Mouse (Mus musculus) c-Kit-positive CD71-positive TER-119-positive erythroid progenitor cells, embryonic 14.5 days (primary cell): ENCODE results near the gene Cox10.

Experiments
- DNase-seq: peaks from one replicate; pipeline ENCODE4 v3.0.0-alpha.2; 2013; ENCODE audit warnings: low spot score

The Cox10 gene

DNA sequence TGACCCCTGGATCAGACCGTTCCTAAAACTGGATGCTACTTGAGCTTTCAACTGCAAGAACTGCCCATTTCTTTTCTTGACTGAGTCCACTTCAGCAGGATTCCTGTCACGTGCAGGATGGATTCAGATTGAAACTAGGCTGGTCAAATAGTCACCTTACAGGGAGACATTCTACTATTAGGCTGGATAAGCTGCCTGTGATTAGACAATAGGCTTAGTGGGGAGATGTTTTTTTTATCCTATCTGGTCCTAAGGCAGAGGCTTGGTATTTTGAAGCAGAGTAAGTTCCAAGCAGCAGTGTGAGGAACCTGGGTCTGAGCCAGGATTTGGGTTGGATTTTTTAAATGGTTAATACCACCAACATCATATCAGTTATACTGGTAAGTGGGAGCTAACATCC, 125.4 kb downstream of the Cox10 start:
- no peak for DNase-seq

GRCm38 (mm10) chr11:63952743-63953191, 126.5 kb downstream of the Cox10 start:
- DNase-seq, result no peak

GRCm38 (mm10) chr11:63951831-63952631, 127.2 kb downstream of the Cox10 start:
- DNase-seq, result peak; percentile 58

GRCm38 (mm10) chr11:63948371-63948770, 130.9 kb downstream of the Cox10 start:
- DNase-seq, result no peak

GRCm38 (mm10) chr11:63947024-63947423, 132.2 kb downstream of the Cox10 start:
- DNase-seq, result no peak

DNA sequence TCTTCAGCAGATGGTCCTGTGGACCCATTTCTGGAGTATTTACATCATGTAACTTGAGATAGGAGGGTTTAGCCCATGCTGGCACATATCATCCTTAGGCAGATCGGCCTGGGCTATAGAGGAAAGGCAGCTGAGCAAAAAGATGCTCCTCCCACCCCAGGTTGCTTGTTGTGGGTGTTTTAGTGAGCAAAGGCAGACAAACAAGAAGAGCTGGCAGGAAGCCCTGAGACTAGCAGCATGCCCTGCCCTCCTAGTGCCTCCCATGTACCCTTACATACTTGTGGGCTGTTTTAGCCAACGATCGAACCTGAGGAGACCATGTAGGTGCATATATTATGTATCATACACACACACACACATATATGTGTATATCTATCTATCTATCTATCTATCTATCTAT, 135.3 kb downstream of the Cox10 start:
- no peak for DNase-seq

- no peak for DNase-seq
These were observed 135.9 kb downstream of the Cox10 start for GRCm38 (mm10) chr11:63943268-63943890.

DNA sequence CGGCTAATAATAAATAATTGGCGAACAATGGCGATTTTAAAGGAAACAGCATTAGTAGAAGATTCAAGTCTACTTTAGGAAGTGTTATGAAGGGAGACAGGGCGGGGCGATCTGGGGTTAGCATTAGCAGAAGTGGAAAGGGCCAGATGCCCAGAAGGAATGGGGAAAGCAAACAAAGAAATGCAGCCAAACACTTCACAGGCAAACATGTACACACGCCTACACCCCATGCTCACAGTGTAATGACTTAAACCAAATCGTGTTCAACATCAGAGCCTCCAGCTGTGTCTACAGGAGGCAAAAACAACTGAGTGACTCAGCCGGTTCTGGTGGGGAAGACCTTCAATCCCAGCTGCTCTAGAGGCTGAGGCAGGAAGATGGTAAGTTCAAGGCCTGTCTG, 137.1 kb downstream of the Cox10 start:
- no peak for DNase-seq

- no peak for DNase-seq
These were observed 142.6 kb downstream of the Cox10 start for GRCm38 (mm10) chr11:63936641-63937040.

DNA sequence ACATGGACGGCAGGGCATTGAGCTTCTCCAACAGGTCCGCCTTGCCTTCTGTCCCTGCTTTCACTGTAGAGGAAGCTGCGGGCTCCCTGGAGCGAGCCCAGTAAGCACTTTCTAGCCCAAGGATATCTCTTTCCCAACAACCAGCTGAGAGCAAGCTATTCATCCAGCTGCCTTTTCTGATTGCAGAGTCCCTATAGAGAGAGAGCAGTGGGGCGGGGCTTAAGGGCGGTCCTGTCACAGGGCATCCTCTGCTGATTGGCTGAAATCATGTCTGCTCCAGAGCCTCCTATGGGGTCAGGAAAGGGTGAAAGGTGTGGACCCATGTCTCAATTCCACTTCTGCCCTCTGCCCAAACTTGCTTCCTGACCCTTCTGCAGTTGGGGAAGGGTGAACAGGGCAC, 152.4 kb downstream of the Cox10 start:
- no peak for DNase-seq

DNA sequence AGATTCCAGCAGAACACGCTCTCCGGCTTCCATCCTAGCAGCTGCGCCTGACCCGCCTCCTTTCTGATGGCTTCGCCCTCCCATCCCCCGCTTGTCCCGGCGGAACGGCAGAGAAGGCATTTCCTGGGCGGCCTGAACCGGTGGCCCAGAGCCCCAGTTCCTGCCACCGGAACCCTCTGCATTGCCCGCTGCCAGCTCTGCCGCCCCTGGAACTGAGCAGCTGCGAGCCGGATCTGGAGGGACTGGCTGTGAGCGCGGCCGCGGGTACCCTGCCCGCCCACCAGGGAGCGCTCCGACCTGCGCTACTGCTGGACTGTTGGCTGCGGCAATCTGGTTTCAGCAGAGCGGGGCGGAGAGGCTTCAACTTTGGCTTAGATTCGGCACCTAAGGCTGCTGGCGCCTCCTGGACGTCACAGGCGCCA, 154.1 kb downstream of the Cox10 start:
- peak; percentile 26 for DNase-seq

GRCm38 (mm10) chr11:63924286-63924930, 154.9 kb downstream of the Cox10 start:
- no peak for DNase-seq

DNA sequence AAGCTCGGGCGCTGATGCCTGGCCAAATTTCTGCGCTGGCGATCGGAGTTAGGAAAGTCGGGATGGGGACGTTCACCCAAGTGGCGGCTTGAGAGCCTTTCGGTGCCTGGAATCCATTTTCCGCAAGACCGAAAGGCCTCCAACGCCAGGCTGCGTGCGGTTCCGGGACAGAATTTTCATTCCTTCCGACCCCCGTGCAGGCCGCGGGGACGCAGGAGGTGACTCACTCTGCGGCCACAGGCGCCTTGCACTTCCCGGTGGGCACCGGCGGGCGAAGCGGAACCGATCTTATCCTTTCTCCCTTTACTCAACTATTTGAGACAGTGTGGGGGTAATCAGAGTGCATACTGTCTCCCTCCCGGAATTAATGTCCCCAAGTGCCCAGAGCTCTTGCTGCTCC, 155.9 kb downstream of the Cox10 start:
- no peak for DNase-seq

DNA sequence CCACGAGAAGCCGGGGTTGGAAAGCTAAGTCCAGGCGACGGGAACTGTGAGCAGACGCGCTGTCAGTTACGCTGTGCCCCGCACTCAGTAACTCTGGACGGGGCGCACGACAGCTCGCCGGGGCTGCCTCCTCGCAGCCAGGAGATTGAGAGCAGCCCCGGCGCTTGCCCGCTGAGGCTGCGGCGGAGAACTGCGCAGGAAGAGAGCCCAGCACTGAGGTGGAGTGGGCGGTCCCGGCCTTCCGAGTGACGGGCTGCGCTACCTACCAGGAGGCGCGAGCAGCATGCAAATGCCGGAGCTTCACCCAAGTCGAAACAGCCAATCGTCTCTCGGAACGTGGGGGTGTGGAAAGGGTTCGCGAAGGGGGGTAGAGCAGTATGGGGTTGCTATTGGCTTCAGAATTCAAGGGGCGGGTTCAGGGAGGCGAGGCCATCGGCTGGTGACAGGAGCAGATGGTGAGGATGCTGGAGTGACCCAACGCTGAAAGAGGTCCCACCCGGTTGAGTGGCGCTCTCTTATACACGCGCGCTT, 157.1 kb downstream of the Cox10 start, which contains the start of gene Hs3st3b1:
Gene Hs3st3b1, minus strand, starts transcription at position 200 of the 531 bp plus-strand sequence.
- DNase-seq, result peak; percentile 43

DNA sequence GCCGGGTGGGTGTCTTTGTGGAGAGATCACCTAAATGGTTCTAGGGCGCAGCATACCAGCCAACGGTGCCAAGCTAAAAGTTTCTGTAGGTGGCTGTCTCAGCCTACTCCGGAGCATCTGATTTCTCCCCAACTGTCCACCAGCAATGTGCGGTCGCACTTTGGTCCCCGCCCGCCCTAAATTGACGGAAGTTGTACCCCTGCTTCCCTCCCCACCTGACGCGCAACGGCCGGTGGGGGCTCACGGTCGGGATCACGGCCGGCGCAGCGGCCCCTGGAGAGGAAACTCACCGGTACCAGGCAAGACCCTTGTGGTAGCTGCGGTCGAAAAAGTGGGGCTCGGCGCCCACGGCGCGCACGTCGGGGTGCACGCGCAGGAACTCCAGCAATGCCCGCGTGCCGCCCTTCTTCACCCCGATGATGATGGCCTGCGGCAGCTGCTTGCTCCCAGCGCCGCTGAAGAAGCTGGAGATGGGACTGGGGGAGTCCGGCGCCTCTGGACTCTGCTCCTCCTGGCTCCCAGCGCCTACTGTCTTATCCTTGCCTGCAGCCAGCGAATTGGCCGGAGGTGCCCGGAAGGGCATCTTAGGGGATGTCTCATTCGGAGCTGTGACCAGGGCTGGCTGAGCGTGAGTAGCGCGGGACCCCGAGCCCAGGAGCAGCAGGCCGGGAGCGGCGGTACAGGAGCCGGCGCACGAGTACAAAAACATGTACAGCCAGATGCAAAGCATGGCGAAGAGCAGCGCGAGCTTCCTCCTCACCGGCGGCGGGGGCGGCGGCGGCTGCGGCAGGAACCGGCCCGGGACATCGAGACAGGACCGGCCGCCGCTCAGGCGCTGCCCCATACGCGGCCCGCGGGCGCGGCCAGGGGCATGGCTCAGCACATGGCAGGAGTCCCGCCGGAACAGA, 158.0 kb downstream of the Cox10 start:
- DNase-seq, result no peak

GRCm38 (mm10) chr11:63920531-63920930, 158.7 kb downstream of the Cox10 start:
- peak; percentile 24 for DNase-seq

DNA sequence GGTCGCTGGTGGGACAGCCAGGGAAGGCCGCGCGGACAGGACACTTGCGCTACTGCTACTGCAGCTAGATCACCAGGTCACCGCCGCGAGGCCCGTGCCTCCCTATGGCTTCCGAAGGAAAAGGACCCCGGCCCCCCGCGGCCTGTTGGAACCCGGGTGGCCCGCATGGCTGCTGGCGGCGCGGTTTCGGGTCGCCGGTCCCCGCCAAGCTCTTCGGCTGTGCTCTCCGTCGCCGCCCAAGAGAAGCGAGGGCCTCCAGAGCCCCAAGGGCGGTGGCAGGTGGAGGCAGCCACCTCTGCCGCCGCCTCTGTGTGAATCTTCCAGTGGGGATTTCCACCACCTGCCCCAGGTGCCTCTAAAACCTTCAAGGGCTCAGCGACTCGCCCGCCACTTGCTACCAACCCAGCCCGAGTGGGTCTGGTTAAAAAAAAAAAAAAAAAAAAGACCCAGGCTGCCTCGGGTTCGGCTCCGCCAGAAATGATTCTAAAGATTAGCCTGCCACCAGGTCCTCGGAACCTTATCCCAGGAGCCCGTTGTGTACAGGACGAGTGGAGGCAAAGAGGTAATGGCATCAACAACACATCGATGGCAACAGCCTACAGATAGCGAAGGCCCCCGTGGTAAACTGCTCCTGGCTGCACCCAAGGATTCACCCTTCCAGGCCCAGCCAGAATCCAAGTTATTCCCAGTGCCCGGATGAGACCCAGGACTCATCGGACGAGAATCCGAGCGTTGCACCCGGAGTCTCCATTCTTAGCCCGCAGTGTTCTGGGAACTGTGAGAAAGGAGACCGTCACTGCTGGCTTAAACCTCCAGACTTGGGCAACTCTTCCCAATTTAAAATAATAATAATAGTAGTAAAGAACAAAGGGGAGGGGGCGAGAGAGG, 159.8 kb downstream of the Cox10 start:
- DNase-seq, result no peak

DNA sequence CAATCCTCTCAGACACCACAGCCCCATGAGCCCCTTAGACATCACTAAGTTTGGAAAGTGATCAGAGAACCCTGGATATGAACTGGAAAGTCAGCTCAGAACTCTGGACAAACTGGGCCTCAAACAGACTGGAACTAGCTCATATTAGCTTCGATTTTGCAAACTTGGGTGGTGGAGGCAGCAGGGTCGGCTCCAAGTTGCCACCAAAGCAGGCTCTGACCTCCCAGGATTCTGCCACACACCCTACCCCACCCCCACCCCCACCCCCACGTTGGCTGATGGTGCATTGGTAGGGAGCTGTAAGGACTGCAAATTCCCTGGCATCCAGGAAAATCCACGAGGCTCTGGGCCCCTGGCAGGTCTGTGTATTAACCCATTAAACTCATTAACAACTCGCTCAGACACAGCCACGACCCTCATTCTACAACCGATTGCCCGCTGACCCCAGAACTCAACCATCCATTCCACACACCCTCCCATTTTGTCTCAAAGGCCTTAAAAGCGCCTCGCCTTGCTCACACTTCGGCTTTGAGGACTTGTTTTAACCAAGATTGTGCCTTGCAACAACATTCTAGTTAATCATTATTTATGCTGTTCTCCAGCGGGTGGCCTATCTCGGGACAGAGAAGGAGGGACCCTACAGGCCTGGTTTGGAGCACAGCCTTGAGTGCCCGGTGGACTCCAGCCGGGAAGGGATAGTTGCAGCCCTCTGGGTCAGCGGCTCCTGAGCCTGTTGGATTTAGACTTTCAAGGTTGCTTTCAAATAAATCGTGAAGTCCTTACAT, 160.8 kb downstream of the Cox10 start:
- no peak for DNase-seq

DNA sequence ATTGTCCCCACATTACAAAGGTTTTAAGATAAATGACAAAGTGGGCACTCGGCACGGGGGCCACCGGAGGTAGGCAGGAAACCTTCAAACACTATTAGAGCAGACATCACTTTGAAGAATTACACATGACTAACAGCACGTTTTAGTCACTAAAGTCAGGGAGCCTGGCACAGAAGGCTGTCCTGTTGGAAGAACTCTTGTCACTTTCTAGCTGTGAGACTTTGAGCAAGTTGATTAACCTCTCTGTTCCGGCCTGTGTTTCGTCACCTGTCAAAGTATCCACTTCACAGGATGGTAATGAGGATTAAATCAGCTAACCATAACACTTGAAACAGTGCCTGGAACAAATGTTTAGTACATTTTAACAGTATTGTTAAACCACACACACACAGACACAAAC, 161.7 kb downstream of the Cox10 start:
- no peak for DNase-seq

DNA sequence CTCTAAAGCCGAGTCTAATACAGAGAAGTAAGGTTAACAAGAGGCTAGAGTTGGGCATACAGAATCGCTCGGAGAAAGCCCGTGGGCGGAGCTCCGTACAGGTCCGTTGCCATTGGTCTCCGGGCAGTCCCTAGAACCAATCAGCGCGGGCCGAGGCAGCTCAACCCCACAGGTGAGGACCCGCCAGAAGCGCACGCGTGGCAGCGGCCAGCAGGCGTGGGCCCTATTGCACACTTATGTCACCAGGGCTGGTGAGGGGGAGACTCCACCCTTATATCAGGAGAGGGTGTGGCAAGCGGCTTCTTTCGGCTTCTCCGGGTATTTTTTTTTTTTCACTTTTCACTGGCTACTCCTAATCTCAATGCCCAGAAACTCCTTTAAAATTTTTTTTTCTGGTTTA, 164.9 kb downstream of the Cox10 start:
- DNase-seq, result peak; percentile 23
